Mouse (Mus musculus) urinary bladder, postnatal 4 days (tissue): ENCODE results near the gene Cd59b.
"Not testable (repeated sequence)": the region's sequence is repeated elsewhere in the genome, so short reads cannot be mapped to it uniquely, and the experiment has no call there.

Source experiments
- DNase-seq, 2 experiments: peaks; one replicate each; pipeline ENCODE4 v3.0.0; 2021 to 2022; ENCODE audit warnings: low spot score in 2 of 2

The Cd59b gene

GRCm38 (mm10) chr2:104065526-104065925, 4.1 kb upstream of the Cd59b start, which contains the start of gene Gm10912:
Gm10912 (plus strand) TSS chr2:104065826.
- not testable (repeated sequence) for DNase-seq

- not testable (repeated sequence) for DNase-seq
Measured at GRCm38 (mm10) chr2:104068450-104068849, 1.2 kb upstream of the Cd59b start, which contains the start of gene Gm10799. Gm10799 (minus strand) TSS chr2:104068550.

- DNase-seq, result not testable (repeated sequence)
Measured at GRCm38 (mm10) chr2:104078285-104078684, 8.6 kb downstream of the Cd59b start.

- DNase-seq, result not testable (repeated sequence)
Measured at GRCm38 (mm10) chr2:104081436-104082050, 11.9 kb downstream of the Cd59b start.

GRCm38 (mm10) chr2:104082474-104082873, 12.8 kb downstream of the Cd59b start:
- no peak for DNase-seq

- DNase-seq, result not testable (repeated sequence)
Measured at GRCm38 (mm10) chr2:104084027-104084426, 14.4 kb downstream of the Cd59b start.

- not testable (repeated sequence) for DNase-seq
Measured at GRCm38 (mm10) chr2:104087562-104087961, 17.9 kb downstream of the Cd59b start.

GRCm38 (mm10) chr2:104093305-104093704, 23.7 kb downstream of the Cd59b start:
- DNase-seq, result no peak

GRCm38 (mm10) chr2:104095741-104096213, 26.1 kb downstream of the Cd59b start, which contains the start of gene Cd59a:
Cd59a (plus strand) TSS chr2:104095801.
- peak; percentile 65 to 77 for DNase-seq

- DNase-seq, result no peak
Measured at GRCm38 (mm10) chr2:104096256-104096655, 26.6 kb downstream of the Cd59b start.

GRCm38 (mm10) chr2:104096796-104097195, 27.1 kb downstream of the Cd59b start:
- DNase-seq, result not testable (repeated sequence)

- DNase-seq, result not testable (repeated sequence)
Measured at GRCm38 (mm10) chr2:104097396-104097795, 27.7 kb downstream of the Cd59b start.

GRCm38 (mm10) chr2:104098529-104099230, 29.0 kb downstream of the Cd59b start:
- no peak for DNase-seq

GRCm38 (mm10) chr2:104099231-104099585, 29.6 kb downstream of the Cd59b start:
- DNase-seq, result no peak

GRCm38 (mm10) chr2:104099946-104100345, 30.3 kb downstream of the Cd59b start:
- no peak for DNase-seq

- no peak for DNase-seq
Measured at GRCm38 (mm10) chr2:104104800-104105199, 35.2 kb downstream of the Cd59b start.

GRCm38 (mm10) chr2:104109021-104109420, 39.4 kb downstream of the Cd59b start:
- not testable (repeated sequence) for DNase-seq

- DNase-seq, result no peak
Measured at GRCm38 (mm10) chr2:104109528-104109927, 39.9 kb downstream of the Cd59b start.

GRCm38 (mm10) chr2:104110031-104110430, 40.4 kb downstream of the Cd59b start:
- no peak for DNase-seq

- DNase-seq, result not testable (repeated sequence)
Measured at GRCm38 (mm10) chr2:104111170-104111797, 41.6 kb downstream of the Cd59b start.

GRCm38 (mm10) chr2:104113563-104113962, 43.9 kb downstream of the Cd59b start:
- not testable (repeated sequence) for DNase-seq

GRCm38 (mm10) chr2:104114898-104115297, 45.2 kb downstream of the Cd59b start:
- DNase-seq, result no peak
